Mouse (Mus musculus): ENCODE data around the gene Acat3.
"Not testable (repeated sequence)": the region's sequence is repeated elsewhere in the genome, so short reads cannot be mapped to it uniquely, and the experiment has no call there.

Gene Acat3

DNA sequence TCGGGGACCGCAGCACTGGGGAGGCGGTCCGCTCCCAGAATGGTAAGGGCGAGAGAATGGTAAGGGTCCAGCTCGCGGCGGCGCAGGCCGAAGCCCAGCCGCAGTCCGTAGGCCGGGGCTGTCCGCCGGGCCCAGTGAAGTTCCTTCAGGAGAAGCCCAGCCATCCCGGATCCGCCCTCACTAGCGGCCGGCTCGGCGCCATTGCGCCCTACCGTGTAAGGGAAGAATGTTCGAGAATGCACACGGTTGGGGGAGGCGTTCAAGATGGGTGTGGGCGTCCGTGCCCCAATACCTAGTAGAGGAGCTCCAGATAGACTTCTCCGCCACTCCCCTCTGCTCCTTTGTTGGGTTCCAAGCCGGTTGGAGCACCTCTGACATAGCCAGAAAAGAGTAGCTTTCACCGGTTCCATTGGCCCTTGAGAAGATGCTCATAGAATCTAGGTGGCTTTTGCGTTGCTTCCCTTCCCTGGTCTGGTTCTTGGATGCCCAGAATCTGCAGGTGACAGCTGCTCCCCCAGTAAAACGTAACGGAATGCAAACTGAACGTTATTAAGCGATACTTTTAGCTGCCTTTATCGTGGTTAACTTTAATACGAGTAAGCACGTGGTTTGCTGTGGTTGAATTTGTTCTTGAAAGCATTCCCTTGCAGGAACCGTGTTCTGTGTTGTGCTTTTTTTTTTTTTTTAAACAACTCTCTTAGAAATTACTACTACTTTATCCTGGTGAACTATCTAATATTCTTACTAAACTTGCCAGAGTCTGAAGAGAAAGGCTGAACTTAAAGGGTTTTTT is 23.6 kb downstream of the Acat3 start:
- no peak for DNase-seq (ENCODE audit: low spot score)

DNA sequence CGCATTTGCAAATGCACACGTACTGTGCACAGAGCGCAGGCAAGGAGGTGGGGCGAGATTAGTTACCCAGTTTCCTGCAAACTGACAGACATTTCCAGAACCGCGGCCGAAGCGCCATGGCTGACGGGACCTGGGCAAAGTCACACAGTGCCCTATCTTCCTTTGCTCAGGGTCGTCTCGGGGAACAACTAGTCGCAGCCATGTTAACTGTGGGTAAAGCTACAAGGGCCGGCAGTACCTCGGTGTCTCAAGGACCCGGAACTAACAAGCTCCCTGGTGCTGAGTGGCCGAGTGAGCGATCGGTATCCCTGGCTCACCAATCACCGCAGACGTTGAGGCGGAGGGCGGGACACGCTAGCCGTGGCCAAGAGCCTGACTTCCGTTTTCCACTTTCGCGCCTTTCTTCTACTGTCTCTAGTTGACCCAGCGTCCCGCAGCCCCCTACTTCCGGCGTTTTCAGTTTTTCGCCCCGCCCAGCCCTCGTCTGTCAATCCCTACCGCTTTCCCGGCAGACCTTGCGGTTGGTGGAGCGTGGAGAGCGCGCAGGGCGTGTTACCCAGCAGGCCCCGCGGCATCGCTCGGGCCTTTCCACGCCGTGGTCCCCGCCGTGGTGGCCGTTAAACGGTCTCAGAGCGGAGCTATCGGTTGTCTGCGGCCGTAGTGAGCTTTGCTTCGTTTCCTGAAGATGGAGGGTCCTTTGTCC is 24.4 kb downstream of the Acat3 start, which contains the start of gene Mrpl18:
TSS of gene Mrpl18 (minus strand) at position 465 of the 703 bp plus-strand sequence.
- DNase-seq (ENCODE audit: low spot score) = peak; percentile 100

DNA sequence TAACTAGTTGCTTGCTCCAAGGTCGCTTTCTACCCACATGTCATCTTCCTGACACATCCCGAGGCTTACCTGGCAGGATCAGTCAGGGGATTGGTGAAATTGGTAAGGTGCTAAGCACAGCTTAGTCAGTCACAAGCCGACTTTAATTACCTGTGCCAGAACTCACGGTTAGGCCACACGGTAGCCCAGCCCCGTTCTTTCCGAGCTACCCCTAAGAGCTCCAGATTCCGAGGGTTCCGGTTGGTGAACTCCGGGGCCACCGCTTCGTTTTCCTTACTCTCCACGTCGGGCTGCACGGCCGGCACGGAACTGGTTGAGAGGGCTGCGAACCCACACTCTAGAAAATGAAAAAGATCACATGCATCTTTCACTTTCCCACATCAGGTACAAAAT is 24.9 kb downstream of the Acat3 start, which contains the start of gene Tcp1:
TSS of gene Tcp1 (plus strand) at position 214 of the 393 bp plus-strand sequence.
- DNase-seq (ENCODE audit: low spot score) = peak; percentile 61

DNA sequence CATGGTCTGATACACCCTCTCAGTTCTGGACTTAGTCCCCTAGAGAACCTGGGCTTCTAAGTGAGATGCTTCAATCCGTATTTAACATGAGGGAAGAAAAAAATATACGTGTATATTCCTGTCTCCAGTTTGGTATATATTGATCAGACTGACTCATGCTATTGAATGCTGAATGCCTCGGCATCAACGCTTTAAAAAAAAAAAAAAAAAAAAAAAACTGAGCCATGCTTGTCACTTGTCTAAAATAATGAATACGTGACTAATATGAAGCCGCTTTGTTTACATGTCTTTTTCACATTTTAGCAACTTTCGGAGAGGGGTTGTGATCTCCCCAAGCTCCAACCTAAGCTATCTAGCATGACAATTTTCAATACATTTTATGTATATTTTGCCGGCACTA is 30.0 kb downstream of the Acat3 start:
- no peak for DNase-seq (ENCODE audit: low spot score)

DNA sequence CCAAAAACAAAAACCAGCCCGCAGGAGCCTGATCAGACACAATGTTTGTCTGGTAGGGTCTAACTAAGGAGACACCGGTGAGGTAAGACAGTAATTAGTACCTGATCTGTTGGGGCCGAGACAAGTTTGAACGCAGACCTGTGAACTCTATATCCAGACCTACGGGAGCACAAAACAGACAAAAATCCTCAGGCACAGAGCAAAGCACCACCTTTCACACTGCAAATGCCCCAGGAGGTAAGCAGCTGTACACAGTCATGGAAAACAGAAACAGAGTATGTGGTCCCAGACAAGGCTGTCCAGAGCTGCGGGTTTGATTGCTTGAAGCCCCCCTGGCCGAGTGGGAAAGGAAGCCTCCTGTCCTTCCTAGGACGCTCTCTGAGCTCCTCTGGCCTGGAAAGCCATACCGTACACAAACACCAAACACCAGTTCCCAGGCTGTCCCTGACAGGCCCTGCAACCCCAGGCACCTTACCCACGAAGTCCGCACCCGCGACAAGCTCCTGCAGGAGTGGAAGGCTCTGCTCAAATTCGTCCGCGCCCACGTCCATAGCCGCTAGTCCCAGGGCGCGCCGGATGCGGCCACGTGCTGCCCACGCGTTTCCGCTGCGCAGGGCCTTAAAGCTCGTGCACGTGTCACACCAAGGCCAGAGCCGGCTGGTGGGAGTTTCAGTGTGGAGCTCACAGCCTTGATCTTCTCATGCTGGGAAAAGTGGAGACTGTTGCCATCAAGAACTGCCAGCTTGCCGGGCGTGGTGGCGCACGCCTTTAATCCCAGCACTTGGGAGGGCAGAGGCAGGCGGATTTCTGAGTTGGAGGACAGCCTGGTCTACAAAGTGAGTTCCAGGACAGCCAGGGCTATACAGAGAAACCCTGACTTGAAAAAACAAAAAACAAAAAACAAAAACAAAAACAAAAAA is 30.8 kb downstream of the Acat3 start, which contains the start of gene Pnldc1:
TSS of gene Pnldc1 (minus strand) at position 870 of the 920 bp plus-strand sequence.
- peak; percentile 85 for DNase-seq (ENCODE audit: low spot score)

DNA sequence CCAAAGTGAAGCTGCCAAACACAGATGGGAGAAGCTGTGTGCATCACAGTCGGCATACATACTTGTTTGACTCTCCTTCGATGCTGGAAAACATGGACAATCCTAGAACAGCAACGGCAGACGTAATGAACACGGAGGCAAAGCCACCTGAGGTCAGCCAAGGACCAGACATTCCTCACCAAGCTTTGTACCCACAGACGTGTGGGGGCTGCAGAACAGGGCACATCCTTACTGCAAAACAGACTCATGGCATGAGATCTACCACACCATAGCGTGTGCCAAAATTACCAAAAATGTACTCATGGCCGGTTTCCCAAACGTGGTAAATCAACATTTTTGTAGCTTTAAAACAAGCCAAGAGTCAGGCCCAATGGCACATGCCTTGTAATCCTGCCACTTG is 34.0 kb downstream of the Acat3 start:
- no peak for DNase-seq (ENCODE audit: low spot score)

DNA sequence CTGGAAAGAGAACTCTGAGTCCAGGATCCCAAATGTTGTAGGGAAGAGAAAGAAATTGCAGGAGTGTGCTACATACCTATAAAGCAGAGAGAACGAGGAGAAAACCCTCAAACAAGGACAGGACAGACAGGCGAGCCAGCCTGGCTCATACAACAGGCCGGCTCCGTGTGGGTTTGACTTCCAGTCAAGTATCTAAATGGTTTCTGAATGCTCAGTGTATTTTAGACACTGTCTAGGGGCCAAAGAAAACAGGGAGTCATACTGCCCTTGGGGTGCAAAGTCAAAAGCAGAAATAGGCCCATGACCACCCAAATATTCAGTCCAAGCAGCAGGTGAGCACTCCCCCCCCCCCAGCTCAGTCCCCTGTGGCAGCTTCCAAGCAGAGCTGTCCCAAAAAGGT is 34.6 kb downstream of the Acat3 start:
- DNase-seq (ENCODE audit: low spot score) = no peak

DNA sequence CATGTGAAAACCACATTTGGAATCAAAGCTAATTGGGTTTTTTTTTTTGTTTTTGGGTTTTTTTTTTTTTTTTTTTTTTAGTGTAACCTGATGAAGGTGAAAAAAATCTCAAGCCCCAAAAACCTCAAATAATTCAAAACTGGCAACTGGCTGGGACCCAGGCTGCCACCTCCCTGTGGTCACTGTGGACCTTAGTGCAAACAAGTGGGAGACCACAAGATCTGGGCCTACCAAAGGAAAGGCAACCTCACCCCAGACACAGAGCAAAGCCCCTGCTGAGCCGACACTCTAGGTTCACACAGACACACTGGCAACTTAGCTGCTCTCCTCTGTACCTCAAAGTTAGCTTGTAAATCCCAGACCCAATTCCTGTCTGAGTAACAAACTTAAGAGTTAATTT is 36.1 kb downstream of the Acat3 start:
- no peak for DNase-seq (ENCODE audit: low spot score)

DNA sequence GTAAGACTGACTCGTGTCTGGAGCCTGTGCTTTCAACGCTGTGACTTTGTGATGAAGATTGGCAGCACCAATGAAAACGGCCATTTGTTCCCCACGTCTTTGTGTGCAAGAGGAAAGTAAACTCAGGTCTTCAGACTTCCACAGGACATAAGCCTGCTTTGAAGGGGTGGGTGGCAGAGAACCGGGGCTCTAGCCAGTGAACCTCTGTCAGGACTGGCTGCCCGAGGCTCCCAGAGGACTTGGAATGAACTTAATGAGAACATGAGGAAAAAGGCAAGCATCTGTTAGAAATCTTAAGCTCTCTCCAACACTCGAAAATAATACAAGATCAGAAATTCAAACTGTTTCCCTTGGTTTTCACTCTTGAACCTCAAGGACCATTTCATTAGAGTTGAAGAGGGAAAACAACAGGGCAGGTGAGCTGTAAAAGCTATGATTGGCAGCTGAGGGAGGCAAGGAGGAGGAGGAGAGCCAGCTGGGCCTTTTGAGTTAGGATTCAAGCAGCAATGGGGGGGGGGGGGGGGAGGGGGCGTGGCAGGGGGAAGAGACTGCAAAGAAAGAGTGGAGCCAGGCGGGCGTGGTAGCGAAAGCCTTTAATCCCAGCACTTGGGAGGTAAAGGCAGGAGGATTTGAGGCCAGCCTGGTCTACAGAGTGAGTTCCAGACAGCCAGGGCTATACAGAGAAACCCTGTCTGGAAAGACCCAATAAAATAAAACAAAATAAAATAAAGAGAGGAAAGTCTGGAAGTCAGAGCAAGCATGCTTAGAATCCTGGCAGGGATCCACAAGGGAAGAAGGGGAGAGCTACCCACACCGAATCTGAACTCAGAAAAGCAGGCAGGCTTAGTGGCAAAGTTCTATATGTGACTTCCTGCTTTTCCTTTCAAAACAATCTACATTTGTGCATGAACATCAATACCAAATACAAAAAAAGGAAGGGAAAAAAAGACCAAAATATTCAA is 36.7 kb downstream of the Acat3 start:
- no peak for DNase-seq (ENCODE audit: low spot score)

DNA sequence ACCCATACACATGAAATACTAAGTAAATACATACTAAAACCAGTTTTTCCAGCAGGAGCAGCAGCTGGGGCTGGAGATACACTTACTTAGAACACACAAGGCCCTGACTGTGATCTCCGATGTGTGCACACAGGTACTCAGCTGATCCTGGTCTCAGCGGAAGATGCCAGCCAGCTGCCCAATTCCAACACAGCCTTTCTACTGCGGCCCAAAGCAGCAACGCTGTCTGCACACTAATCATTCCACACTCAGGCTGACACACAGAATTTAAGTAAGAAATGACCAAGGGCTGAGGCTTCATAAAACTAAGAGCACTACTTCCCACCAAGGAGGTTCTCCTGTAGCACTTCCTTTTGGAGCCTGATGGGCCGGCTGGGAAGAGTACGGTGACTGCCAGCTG is 38.1 kb downstream of the Acat3 start:
- DNase-seq (ENCODE audit: low spot score) = no peak

DNA sequence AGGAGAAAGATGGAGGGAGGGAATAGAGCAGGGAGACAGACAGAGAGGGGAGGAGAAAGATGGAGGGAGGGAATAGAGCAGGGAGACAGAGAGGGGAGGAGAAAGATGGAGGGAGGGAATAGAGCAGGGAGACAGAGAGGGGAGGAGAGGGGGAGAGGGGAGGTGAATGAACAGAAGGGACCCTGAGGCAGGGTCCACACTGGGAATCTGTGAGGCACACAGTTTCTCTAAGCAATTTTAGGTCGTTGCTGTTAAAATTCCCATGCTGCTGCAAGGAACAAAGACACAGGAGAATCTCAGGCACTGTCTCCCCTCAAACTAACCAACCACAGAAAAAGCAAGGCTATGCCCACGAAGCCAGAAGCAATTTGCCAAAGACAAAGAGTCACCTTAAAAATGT is 41.8 kb downstream of the Acat3 start:
- not testable (repeated sequence) for DNase-seq (ENCODE audit: low spot score)

DNA sequence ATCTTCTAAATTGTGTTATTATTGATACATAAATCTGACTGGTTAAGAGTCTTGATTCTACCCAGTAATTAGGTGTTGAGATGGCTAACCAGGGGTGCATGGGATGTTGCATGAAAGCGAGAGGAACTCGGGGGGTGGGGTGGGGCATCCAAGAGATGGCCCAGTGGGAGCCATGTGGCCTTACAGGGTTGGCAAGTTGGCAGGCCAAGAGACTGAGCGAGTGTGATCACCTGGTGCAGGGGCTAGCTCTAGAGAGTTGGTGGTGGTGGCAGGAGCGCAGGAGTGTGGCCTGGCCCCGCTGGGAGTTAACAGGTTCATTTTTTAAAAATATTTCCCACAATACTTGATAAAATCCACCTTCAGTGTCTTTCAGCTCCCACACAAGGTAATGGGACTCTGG is 42.7 kb downstream of the Acat3 start:
- DNase-seq (ENCODE audit: low spot score) = no peak

DNA sequence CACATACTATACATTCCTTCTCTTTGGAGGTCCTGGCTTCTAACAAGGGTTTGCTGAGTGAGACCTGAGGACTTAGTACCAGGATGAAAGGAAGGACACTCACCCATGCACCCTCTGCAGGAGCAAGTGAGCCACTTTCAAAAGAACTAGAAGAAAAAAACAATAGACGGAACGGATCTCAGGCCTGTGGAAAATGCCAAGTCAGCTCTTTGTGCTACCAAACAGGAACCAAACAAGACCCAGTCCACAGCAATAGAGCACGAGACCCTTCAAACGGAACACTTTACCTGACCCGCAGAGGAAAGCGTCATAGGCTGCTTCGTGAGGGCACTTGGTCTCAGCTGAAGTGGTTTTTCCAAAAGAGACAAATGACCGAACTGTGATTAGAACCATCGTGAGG is 48.4 kb downstream of the Acat3 start:
- no peak for DNase-seq (ENCODE audit: low spot score)

DNA sequence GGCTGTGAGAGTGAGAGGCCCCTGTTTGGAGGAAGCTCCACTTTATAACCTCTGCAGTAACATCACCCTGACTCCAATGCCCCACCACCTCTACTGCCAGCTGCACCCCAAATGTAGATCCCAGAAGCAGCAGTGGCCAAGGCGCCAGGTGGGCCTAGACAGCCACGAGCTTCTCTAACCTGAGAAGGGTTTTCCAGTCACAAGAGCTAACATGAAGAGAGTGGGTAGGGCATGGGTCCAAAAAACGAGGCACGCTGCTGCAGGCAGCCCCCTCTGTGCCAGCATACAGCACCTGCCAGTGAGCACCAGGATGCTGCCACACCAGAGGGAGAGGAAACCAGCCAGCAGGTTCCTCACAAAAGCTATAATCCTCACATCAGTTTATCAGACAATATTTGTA is 49.3 kb downstream of the Acat3 start:
- DNase-seq (ENCODE audit: low spot score) = no peak

DNA sequence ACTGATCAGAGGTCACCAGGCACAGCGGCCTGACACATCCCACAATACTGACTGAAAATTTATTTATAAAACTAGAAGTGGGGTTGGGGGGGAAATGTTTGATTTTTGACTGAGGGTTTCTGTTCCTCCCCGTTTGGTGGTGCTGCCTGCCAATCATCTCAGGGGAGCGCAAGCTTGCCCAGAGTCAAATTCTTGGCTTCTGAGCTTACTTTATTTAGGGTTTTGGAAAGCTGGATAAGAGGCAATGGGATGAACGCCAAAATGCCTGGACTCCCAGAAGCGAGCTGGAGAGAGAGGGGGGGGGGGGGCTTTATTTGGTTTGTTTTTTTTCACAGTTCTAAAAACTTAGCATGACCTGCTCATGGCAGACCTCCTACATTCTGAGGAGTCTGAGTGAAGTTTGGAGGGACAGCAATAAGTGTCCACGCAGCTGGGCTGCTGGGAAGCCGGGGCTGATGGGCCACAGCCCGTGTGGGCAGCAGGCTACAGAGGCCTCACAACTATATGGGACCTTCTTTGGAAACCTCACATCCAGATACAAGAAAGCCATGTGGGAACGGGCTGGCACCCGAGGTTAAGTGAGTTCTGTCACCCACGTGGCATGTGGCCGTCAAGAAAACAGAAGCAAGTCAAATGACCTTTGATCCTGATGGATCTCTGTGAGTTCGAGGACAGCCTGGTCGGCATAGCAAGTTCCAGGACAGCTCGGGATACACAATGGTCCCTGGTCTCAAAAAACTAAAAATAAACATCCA is 53.2 kb downstream of the Acat3 start:
- DNase-seq (ENCODE audit: low spot score) = no peak

DNA sequence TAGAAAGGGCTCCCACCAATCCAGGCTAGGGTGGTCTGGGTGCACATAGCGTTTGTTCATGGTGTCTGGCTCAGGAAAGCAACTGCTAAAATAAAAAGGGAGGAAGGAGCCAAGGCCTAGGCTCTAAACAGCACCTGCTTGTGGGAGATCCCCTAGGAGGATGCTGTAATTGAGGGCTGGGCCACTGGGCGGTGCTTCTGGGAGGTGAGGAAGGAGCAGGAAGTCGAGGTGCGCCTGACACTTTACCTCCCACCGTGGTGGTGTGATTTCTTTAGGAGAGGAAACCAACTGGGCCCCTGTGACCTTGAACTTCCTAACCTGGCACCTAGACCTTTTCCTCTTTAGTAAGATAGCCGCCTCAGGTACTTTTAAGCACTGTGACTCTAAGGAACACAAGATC is 53.8 kb downstream of the Acat3 start:
- no peak for DNase-seq (ENCODE audit: low spot score)

DNA sequence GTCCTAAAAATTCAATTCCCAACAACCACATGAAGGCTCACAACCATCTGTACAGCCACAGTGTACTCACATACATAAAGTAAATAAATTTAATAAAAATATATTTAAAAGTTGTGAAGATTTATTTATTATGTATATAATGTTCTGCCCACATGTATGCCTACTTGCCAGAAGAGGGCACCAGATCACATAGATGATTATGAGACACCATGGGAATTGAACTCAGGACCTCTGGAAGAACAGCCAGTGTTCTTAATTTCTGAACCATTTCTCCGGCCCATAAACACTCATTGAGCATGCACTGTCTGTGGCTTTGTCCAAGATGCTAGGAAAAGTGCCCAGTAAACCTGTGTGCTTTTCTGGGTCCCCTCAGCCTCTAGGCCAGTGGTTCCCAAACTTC is 59.2 kb downstream of the Acat3 start:
- no peak for DNase-seq (ENCODE audit: low spot score)

DNA sequence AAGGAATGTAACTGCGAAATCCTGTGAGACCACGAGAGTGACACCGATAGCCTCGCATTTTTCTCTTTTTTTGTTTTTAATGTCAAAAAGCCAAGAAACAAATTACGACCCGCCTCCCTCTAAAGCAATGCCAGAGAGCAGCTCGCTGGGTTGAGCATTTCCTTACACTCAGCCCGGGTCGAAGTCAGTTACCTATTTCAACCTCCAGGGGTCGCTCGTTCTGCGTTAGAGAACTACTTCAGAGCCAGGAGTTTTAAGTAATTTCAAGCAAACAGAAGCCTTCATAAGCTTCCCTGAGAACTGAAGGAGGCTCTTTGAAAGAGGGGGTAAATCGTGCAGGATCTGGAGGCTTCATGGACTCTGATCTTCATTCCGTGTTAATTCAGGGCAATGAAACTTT is 60.2 kb downstream of the Acat3 start:
- peak; percentile 77 for DNase-seq (ENCODE audit: low spot score)

DNA sequence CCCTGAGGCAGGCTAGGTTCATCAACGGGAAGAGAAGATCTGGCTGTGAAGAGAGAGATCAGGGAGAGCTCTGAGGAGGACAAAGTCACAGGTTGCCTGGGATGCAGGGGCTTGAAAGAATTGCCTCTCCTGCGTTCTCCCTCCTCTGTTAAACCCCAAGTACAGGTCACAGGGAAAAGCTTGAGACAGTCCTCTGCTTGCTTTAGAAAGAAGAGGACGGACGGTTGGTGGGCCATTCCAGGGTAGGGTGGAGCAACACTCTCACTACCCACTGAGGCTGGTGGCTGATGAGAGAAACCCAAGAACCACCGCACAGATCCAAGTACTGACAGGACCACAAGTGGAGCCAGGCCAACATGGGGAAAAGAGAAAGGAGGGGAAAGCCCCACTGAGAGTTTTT is 64.7 kb downstream of the Acat3 start, which contains the start of gene Mrgprh:
TSS of gene Mrgprh (plus strand) at position 301 of the 400 bp plus-strand sequence.
- no peak for DNase-seq (ENCODE audit: low spot score)

Measured in testis, postnatal 14 days (tissue).